Mouse (Mus musculus) heart, embryonic 14.5 days (tissue): Measurements from ENCODE around the gene Tmem220. TPM values are rescaled to one million over a fixed set of nuclear protein-coding genes. Genes with fewer than 3 reads are reported as not detected.

Source experiments
- ATAC-seq: fragments of 200-750 bp; cut with Nextera tagmentation; 2 replicates; pipeline ENCODE4 v1.8.0; 2017; ENCODE audit warnings: low read depth, moderate TSS enrichment; ENCODE audit not compliant: insufficient number of reproducible peaks, insufficient read depth, low FRiP score
- H3K27ac ChIP-seq, 2 experiments: fragments of 200-500 bp in 1 of 2; fragments of 300-500 bp in 1 of 2; sonication (generic) in 1 of 2; replicated peaks in 1 of 2; 2 replicates each; pipeline ENCODE4 v1.5.1; 2012 to 2014; ENCODE audit warnings: low read depth in 2 of 2, low read length in 2 of 2, control low read depth in 1 of 2, mild to moderate bottlenecking in 1 of 2, mixed read lengths in 1 of 2; ENCODE audit not compliant: control insufficient read depth in 1 of 2, insufficient read depth in 1 of 2
- H3K27me3 ChIP-seq: fragments of 300-500 bp; sonication (generic); 2 replicates; pipeline ENCODE4 v1.6.1; 2014; ENCODE audit warnings: mild to moderate bottlenecking, low read length, control low read depth; ENCODE audit not compliant: control insufficient read depth, insufficient read depth
- H3K36me3 ChIP-seq: fragments of 300-500 bp; sonication (generic); 2 replicates; pipeline ENCODE4 v1.6.1; 2014; ENCODE audit warnings: mild to moderate bottlenecking, control low read depth, low read length, mixed read lengths; ENCODE audit not compliant: control insufficient read depth, insufficient read depth
- H3K4me1 ChIP-seq, 2 experiments: fragments of 200-500 bp in 1 of 2; fragments of 300-500 bp in 1 of 2; sonication (generic) in 1 of 2; 2 replicates each; pipeline ENCODE4 v1.6.1; 2012 to 2014; ENCODE audit warnings: low read length in 2 of 2, control low read depth in 1 of 2, mixed read lengths in 1 of 2; ENCODE audit not compliant: control insufficient read depth in 2 of 2, insufficient read depth in 2 of 2
- H3K4me2 ChIP-seq: fragments of 300-500 bp; sonication (generic); 2 replicates; pipeline ENCODE4 v1.6.1; 2014; ENCODE audit warnings: mild to moderate bottlenecking, low read length
- H3K4me3 ChIP-seq, 2 experiments: fragments of 200-500 bp in 1 of 2; fragments of 300-500 bp in 1 of 2; sonication (generic) in 1 of 2; 2 replicates each; pipeline ENCODE4 v1.5.1; 2012 to 2014; ENCODE audit warnings: low read length in 2 of 2, mild to moderate bottlenecking in 2 of 2, control low read depth in 1 of 2, low read depth in 1 of 2, moderate library complexity in 1 of 2; ENCODE audit not compliant: control insufficient read depth in 1 of 2, insufficient read depth in 1 of 2
- H3K9ac ChIP-seq: fragments of 300-500 bp; sonication (generic); 2 replicates; pipeline ENCODE4 v1.6.1; 2014; ENCODE audit warnings: mild to moderate bottlenecking, low read length
- H3K9me3 ChIP-seq: fragments of 300-500 bp; sonication (generic); 2 replicates; pipeline ENCODE4 v1.6.1; 2016; ENCODE audit warnings: low read length, control low read depth; ENCODE audit not compliant: control insufficient read depth
- whole genome bisulfite sequencing: fragments of 180-500 bp; shearing (Covaris S2); extraction: QIAGEN DNeasy Blood & Tissue Kit; methylation state at CpG from one replicate; pipeline ENCODE4 v1.1.7; 2014; 5-methylcytosine and 5-hydroxymethylcytosine counted together
- polyA plus RNA-seq: library from polyadenylated mRNA; unstranded; fragments of >200 nt; fragmentation: Nextera tagmentation; extraction: Ambion mirVana; gene quantifications from 2 replicates; pipeline ENCODE4 v1.2.1, GENCODE M21; 2014

Gene Tmem220
- polyA plus RNA-seq, 1 experiment from 2014 or later = 1.7 TPM

- peak overlapping the region; percentile 34 to 47 for H3K4me3 ChIP-seq
- H3K27ac ChIP-seq = no peak overlapping the region; a peak in 1 of 4 replicates
- H3K4me2 ChIP-seq = peak overlapping the region; percentile 63
- H3K4me1 ChIP-seq = peaks cover 9 to 15% of the 10 kb centered on the region in 2 experiments
- no peaks in the 10 kb centered on the region for H3K9me3 ChIP-seq
- 0 out of 2 replicates have a peak, but pooled peaks cover 3% of the 10 kb centered on the region for H3K27me3 ChIP-seq
- no peaks in the 10 kb centered on the region for H3K36me3 ChIP-seq
- H3K9ac ChIP-seq = peak overlapping the region; percentile 72
- ATAC-seq = no peak
- 19% methylated on average over 11 of the region's 11 CpGs for WGBS
Measured at GRCm38 (mm10) chr11:66985136-66985702, 39.7 kb upstream of the Tmem220 start.

DNA sequence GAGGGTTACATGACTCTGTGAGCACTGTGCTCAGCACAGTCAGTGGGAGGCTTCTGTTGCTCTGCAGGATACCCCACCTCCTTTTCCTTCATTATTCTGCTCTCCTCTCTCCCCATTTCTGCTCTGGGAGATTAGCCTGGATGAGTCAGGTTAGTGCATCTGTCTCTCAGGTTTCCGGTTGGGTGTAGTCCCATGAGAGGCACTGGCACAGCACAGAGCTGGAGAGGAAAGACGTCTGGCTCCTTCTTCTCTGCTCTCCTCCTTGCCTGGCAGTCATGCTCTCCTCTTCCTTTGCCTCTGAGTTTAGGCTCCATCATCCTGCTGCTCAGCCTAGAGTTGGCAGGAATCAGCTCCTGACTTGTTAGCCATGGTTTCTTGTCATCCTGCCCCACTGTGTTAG is 32.8 kb upstream of the Tmem220 start:
- WGBS = 65% methylated on average over 2 of the region's 2 CpGs
- no peaks in the 10 kb centered on the region for H3K36me3 ChIP-seq
- H3K27ac ChIP-seq = no peak overlapping the region
- H3K9me3 ChIP-seq = no peaks in the 10 kb centered on the region
- no peak overlapping the region for H3K9ac ChIP-seq
- H3K27me3 ChIP-seq = no peaks in the 10 kb centered on the region
- no peaks in the 10 kb centered on the region for H3K4me1 ChIP-seq
- no peak overlapping the region for H3K4me3 ChIP-seq
- ATAC-seq = no peak
- no peak overlapping the region for H3K4me2 ChIP-seq

GRCm38 (mm10) chr11:66993674-66994073 is 31.3 kb upstream of the Tmem220 start:
- WGBS = 28% methylated on average over 1 of the region's 1 CpGs
- no peak overlapping the region for H3K4me2 ChIP-seq
- no peak overlapping the region for H3K27ac ChIP-seq
- no peak overlapping the region for H3K4me3 ChIP-seq
- H3K27me3 ChIP-seq = no peaks in the 10 kb centered on the region
- no peaks in the 10 kb centered on the region for H3K36me3 ChIP-seq
- no peak overlapping the region for H3K9ac ChIP-seq
- ATAC-seq = no peak
- no peaks in the 10 kb centered on the region for H3K9me3 ChIP-seq
- peaks cover 5 to 10% of the 10 kb centered on the region in 2 experiments for H3K4me1 ChIP-seq

GRCm38 (mm10) chr11:66996446-66996845 is 28.5 kb upstream of the Tmem220 start:
- Histone ChIP-seq H3K27ac (no peak overlapping the region), H3K27me3 (no peaks in the 10 kb centered on the region), H3K9ac (no peak overlapping the region), H3K4me1 (peaks cover 8 to 14% of the 10 kb centered on the region in 2 experiments), H3K9me3 (no peaks in the 10 kb centered on the region), H3K4me2 (no peak overlapping the region), H3K36me3 (no peaks in the 10 kb centered on the region), H3K4me3 (no peak overlapping the region)
- 77% methylated on average over 4 of the region's 4 CpGs for WGBS
- no peak for ATAC-seq

DNA sequence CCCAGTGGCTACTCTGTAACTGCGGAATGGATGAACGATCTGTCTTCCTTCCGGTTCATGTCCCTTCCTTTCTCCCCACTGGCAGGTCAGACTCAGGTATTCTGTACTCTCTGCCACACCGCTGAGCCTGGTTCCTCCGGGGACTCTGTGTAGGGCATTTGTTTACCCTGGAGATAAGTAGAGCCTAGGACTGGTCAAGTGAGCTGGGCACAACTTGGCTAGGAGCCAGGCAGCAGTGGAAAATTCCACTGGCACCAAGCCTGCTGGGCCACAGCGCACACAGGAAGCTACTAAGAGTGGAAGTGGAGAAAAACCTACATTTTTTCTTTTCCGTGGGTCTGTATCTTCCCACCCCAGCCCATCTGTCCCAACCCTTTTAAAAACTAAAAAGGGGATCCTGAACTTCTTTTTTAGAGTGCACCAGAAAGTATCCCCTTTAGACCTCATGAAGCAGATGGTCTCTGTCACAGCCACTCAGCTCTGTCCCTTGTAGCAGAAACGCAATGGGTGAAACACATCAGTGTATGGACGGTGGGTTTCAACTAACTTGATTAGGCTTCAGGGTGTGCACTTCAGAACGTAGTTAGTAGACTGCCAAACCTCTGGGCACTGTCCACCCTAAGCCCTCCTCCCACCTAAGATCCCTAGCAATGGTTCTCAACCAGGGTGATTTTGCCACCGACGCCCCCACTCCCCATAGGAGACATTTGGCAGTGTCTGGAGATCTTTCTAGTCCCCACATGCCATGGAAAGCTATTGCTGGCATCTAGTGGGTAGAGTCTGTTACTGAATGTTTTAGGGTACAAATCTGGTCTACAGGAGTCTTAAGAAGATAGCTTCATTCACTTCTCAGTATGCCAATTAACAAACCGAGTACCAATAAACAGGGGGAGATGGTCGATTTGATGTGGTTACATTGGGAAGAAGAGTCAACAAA is 26.2 kb upstream of the Tmem220 start:
- H3K36me3 ChIP-seq = no peaks in the 10 kb centered on the region
- 49% methylated on average over 14 of the region's 14 CpGs for WGBS
- H3K27me3 ChIP-seq = no peaks in the 10 kb centered on the region
- H3K4me3 ChIP-seq = no peak overlapping the region
- no peaks in the 10 kb centered on the region for H3K9me3 ChIP-seq
- no peak overlapping the region for H3K9ac ChIP-seq
- ATAC-seq = peak; percentile 81
- H3K4me1 ChIP-seq = peaks cover 8 to 14% of the 10 kb centered on the region in 2 experiments
- H3K27ac ChIP-seq = 0 out of 4 replicates have a peak overlapping the region, but pooled peaks of 1 of the 2 experiments have one; percentile 37
- 0 out of 2 replicates have a peak overlapping the region, but pooled peaks have one; percentile 21 for H3K4me2 ChIP-seq

DNA sequence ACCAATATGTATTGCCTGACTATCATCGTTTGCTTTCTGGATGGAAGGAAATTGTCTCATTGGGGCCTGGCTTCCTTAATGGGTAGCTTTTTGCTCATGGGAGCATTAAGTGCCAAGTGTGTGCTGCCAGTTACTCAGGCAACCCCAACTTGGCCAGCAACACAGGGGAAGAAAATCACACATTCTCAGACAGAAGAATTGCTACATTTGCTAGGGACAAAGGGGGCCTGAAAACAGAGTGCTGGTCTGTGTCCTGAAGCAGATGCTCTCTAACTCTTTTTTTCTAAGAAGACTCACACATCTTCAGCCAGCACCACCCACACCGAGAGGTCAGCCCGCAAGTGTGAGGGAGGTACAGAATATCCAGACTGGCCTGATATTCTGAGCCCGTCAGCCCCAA is 24.3 kb upstream of the Tmem220 start:
- no peaks in the 10 kb centered on the region for H3K9me3 ChIP-seq
- no peak overlapping the region for H3K9ac ChIP-seq
- H3K4me3 ChIP-seq = no peak overlapping the region
- no peak overlapping the region for H3K27ac ChIP-seq
- 68% methylated on average over 4 of the region's 4 CpGs for WGBS
- no peaks in the 10 kb centered on the region for H3K27me3 ChIP-seq
- no peak for ATAC-seq
- H3K36me3 ChIP-seq = no peaks in the 10 kb centered on the region
- H3K4me2 ChIP-seq = no peak overlapping the region
- H3K4me1 ChIP-seq = peaks cover 8 to 14% of the 10 kb centered on the region in 2 experiments

- no peak overlapping the region for H3K9ac ChIP-seq
Measured at GRCm38 (mm10) chr11:67001717-67002116, 23.2 kb upstream of the Tmem220 start.

More at GRCm38 (mm10) chr11:67001717-67002116, 23.2 kb upstream of the Tmem220 start:
- Histone ChIP-seq H3K9me3 (no peaks in the 10 kb centered on the region), H3K4me1 (peaks cover 8 to 14% of the 10 kb centered on the region in 2 experiments), H3K36me3 (no peaks in the 10 kb centered on the region), H3K4me2 (no peak overlapping the region), H3K27me3 (no peaks in the 10 kb centered on the region), H3K4me3 (no peak overlapping the region), H3K27ac (no peak overlapping the region)
- 81% methylated on average over 1 of the region's 1 CpGs for WGBS
- no peak for ATAC-seq
